Mouse (Mus musculus): ENCODE results near the gene Tcp11x2.

GRCm38 (mm10) chrX:135652173-135652772 lies 41.3 kb downstream of the Tcp11x2 start:
- TF ChIP-seq CTCF (IDR thresholded peaks at IDR 0.05; ENCODE audit: borderline replicate concordance, insufficient read depth, low read length) (no peak), POLR2A (IDR thresholded peaks at IDR 0.05; ENCODE audit: low read depth, low read length) (no peak)

Measured in embryonic fibroblast, embryonic 13.5 days (primary cell).